Mouse (Mus musculus) layer of hippocampus, postnatal 14 days (tissue): ENCODE measurements around the gene Dars2. TPM values are rescaled to one million over a fixed set of nuclear protein-coding genes. Genes with fewer than 3 reads are reported as not detected.

Source experiments
- total RNA-seq, 2 experiments: library from RNA; stranded (reverse); gene quantifications; 2 replicates each; pipeline ENCODE4 v1.2.3; 2021

Gene Dars2
- total RNA-seq, 2 experiments from 2014 or later = 27.0 TPM

Other genes with a start within 250 kb of the Dars2 start
- 10 to 100 TPM; 42.2 to 44.3 TPM for gene Rc3h1, start 164.2 kb downstream of the Dars2 start, total RNA-seq
- under 1 TPM; 0.48 to 0.58 TPM for gene Serpinc1, start 92.1 kb downstream of the Dars2 start, total RNA-seq
- gene Zbtb37, start 35.8 kb downstream of the Dars2 start, total RNA-seq = 10 to 100 TPM; 15.7 to 19.2 TPM
- 1 to 10 TPM; 1.6 to 1.9 TPM for gene Cenpl, start 55 bp upstream of the Dars2 start, total RNA-seq
- gene Klhl20, start 60.9 kb upstream of the Dars2 start, total RNA-seq = 10 to 100 TPM; 18.7 to 19.1 TPM
- gene Ankrd45, start 72.0 kb upstream of the Dars2 start, total RNA-seq = 10 to 100 TPM; 29.3 to 31.4 TPM
- not detected for gene Tex50, start 88.7 kb upstream of the Dars2 start, total RNA-seq
- 100 to 1,000 TPM; 268 to 278 TPM for gene Prdx6, start 180.6 kb upstream of the Dars2 start, total RNA-seq